Mouse (Mus musculus) forebrain, embryonic 16.5 days (tissue): Measurements from ENCODE around the gene Gnl1. TPM values are rescaled to one million over a fixed set of nuclear protein-coding genes. Genes with fewer than 3 reads are reported as not detected.
"Not testable (repeated sequence)": the region's sequence is repeated elsewhere in the genome, so short reads cannot be mapped to it uniquely, and the experiment has no call there.

ENCODE experiments used
- ATAC-seq: fragments of 200-750 bp; cut with Nextera tagmentation; 2 replicates; pipeline ENCODE4 v1.8.0; 2017; ENCODE audit warnings: mild to moderate bottlenecking, moderate library complexity
- H3K27ac ChIP-seq: fragments of 300-500 bp; sonication (generic); 2 replicates; pipeline ENCODE4 v1.5.1; 2014; ENCODE audit warnings: low read length, control low read depth
- H3K27me3 ChIP-seq: fragments of 300-500 bp; sonication (generic); replicated peaks from 2 replicates; pipeline ENCODE4 v1.6.1; 2014; ENCODE audit warnings: low read length; ENCODE audit not compliant: control insufficient read depth, insufficient read depth
- H3K36me3 ChIP-seq: fragments of 300-500 bp; sonication (generic); 2 replicates; pipeline ENCODE4 v1.6.1; 2014; ENCODE audit not compliant: control insufficient read depth, insufficient read depth
- H3K4me1 ChIP-seq: fragments of 300-500 bp; sonication (generic); replicated peaks from 2 replicates; pipeline ENCODE4 v1.6.1; 2014; ENCODE audit warnings: low read length; ENCODE audit not compliant: control insufficient read depth, insufficient read depth
- H3K4me2 ChIP-seq: fragments of 300-500 bp; sonication (generic); 2 replicates; pipeline ENCODE4 v1.6.1; 2014; ENCODE audit warnings: mild to moderate bottlenecking, low read length, control low read depth
- H3K4me3 ChIP-seq: fragments of 300-500 bp; sonication (generic); replicated peaks from 2 replicates; pipeline ENCODE4 v1.5.1; 2014; ENCODE audit warnings: mild to moderate bottlenecking, low read length, control low read depth
- H3K9ac ChIP-seq: fragments of 300-500 bp; sonication (generic); replicated peaks from 2 replicates; pipeline ENCODE4 v1.6.1; 2014; ENCODE audit warnings: low read depth, low read length, control low read depth
- H3K9me3 ChIP-seq: fragments of 300-500 bp; sonication (generic); 2 replicates; pipeline ENCODE4 v1.6.1; 2016; ENCODE audit warnings: low read length; ENCODE audit not compliant: control insufficient read depth
- WGBS: fragments of 180-500 bp; shearing (Covaris S2); extraction: QIAGEN DNeasy Blood & Tissue Kit; methylation state at CpG from one replicate; pipeline ENCODE4 v1.1.7; 2014; 5-methylcytosine and 5-hydroxymethylcytosine counted together
- polyA plus RNA-seq: library from polyadenylated mRNA; unstranded; fragments of >200 nt; fragmentation: Nextera tagmentation; extraction: Ambion mirVana; gene quantifications from 2 replicates; pipeline ENCODE4 v1.2.1, GENCODE M21; 2015

The Gnl1 gene
- polyA plus RNA-seq, 1 experiment from 2014 or later: 65.6 TPM

DNA sequence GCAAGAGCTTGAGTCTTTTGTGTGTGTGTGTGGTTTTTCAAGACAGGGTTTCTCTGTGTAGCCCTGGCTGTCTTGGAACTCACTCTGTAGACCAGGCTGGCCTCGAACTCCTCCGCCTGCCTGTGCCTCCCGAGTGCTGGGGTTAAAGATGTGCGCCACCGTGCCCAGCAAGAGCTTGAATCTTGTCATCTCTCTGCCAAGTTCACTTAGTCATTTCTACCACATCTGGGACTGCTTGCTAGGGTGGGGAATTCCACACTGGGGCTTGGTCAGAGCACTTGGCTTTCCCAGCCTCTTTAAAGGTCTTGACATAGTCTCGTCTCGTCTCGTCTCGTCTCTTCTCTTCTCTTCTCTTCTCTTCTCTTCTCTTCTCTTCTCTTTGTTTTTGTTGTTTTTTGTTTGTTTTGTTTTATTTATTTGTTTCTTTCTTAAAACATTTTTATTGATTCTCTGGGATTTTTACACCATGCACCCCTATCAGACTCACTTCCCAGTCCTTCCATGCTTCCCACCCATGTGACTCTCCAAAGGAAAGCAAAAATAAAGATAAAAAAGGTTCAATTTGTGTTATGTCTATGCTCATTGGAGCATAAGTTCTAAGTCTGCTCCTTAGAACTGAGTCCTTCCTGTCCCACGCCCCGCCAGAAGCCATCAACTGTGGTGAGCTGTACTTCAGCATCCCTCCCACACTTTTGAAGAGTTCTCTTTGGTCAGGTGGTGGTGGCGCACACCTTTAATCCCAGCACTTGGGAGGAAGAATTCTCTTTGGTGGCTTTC is 21.7 kb downstream of the Gnl1 start:
- Histone ChIP-seq H3K27ac (no peak overlapping the region), H3K4me2 (no peak overlapping the region), H3K4me1 (peaks cover 11% of the 10 kb centered on the region), H3K4me3 (no peak overlapping the region), H3K36me3 (no peaks in the 10 kb centered on the region), H3K9ac (no peak overlapping the region), H3K27me3 (no peaks in the 10 kb centered on the region), H3K9me3 (no peaks in the 10 kb centered on the region)
- 95% methylated on average over 12 of the region's 12 CpGs for WGBS
- no peak for ATAC-seq

DNA sequence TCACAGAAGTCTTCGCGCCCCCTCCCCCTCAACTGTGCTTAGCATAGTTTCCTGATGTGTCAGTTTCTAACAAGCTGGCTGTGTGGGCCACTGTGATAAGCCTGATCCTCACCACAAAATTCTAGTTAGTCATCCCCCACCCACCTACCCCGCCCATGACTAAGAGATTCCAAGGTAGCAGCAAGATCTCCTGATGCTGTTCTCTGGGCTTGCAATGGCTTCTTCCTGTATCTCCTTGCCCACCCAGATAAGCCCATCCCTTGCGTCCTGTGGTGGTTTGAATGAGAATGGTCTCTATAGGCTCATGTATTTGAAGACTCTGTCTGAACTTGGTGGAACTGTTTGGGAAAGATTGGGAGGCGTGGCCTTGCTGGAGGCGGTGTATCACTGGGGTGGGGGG is 22.3 kb downstream of the Gnl1 start:
- H3K4me2 ChIP-seq: no peak overlapping the region
- no peaks in the 10 kb centered on the region for H3K36me3 ChIP-seq
- 98% methylated on average over 6 of the region's 6 CpGs for WGBS
- no peaks in the 10 kb centered on the region for H3K27me3 ChIP-seq
- peaks cover 7% of the 10 kb centered on the region for H3K4me1 ChIP-seq
- no peak for ATAC-seq
- H3K9me3 ChIP-seq: 0 out of 2 replicates have a peak, but pooled peaks cover 2% of the 10 kb centered on the region
- H3K4me3 ChIP-seq: no peak overlapping the region
- no peak overlapping the region for H3K27ac ChIP-seq
- no peak overlapping the region for H3K9ac ChIP-seq

DNA sequence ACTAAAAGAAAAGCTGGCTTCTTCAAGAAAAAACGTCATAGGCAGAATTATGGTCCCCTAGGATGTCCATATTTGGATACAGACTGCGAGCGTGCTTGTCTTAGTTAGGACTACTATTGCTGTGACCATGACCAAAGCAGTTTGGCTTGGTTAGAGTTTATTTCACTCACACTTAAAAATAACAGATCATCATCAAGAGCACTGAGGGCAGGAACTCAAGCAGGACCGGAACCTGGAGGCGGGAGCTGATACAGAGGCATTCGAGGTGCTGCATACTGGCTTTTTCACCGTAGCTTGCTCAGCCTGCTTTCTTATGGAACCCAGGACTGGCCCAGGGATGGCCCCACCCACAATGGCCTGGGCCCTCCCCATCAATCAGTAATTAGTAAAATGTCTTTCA is 23.7 kb downstream of the Gnl1 start:
- Histone ChIP-seq H3K9ac (no peak overlapping the region), H3K4me3 (no peak overlapping the region), H3K27ac (no peak overlapping the region), H3K9me3 (0 out of 2 replicates have a peak, but pooled peaks cover 2% of the 10 kb centered on the region), H3K36me3 (no peaks in the 10 kb centered on the region), H3K27me3 (no peaks in the 10 kb centered on the region), H3K4me2 (no peak overlapping the region), H3K4me1 (no peaks in the 10 kb centered on the region)
- 93% methylated on average over 7 of the region's 7 CpGs for WGBS
- no peak for ATAC-seq

DNA sequence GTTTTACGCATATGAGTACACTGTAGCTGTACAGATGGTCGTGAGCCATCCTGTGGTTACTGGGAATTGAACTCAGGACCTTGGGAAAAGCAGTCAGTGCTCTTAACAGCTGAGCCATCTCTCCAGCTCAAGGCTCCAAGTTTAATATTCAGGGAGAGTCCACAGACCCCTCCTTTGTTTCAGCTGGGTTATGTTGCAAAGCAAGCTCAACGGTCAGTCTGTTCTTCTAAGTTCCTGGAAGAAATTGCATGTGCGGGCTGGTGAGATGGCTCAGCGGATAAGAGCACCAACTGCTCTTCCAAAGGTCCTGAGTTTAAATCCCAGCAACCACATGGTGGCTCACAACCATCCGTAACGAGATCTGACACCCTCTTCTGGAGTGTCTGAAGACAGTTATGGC is 24.8 kb downstream of the Gnl1 start:
- H3K36me3 ChIP-seq, H3K4me3 ChIP-seq, H3K4me2 ChIP-seq, H3K27ac ChIP-seq, H3K9me3 ChIP-seq, ATAC-seq, H3K9ac ChIP-seq, H3K4me1 ChIP-seq, H3K27me3 ChIP-seq: not testable (repeated sequence)
- WGBS: 94% methylated on average over 7 of the region's 7 CpGs

DNA sequence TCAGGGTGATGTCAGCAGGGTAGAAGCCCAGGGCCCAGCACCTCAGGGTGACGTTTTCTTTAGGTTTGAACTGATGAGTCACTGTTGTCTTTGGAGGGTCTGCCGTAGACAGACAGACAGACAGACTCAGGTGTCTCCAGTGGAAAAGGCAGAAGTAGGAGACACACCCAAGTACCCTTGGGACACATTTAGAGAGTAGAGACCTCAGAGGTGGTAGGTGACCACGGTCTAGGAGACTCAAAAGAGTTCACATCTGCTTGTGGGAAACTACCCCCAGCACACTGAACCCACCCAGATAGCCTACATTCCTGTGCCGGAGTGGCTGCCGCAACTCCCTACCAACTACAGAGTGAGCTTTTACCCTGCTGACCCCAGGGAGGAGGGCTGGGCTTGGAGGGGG is 35.3 kb downstream of the Gnl1 start:
- Histone ChIP-seq H3K27ac (no peak overlapping the region), H3K9ac (no peak overlapping the region), H3K4me1 (no peaks in the 10 kb centered on the region), H3K27me3 (no peaks in the 10 kb centered on the region), H3K36me3 (peaks cover 11% of the 10 kb centered on the region), H3K4me2 (no peak overlapping the region), H3K4me3 (no peak overlapping the region), H3K9me3 (no peaks in the 10 kb centered on the region)
- no peak for ATAC-seq
- WGBS: 99% methylated on average over 5 of the region's 5 CpGs

DNA sequence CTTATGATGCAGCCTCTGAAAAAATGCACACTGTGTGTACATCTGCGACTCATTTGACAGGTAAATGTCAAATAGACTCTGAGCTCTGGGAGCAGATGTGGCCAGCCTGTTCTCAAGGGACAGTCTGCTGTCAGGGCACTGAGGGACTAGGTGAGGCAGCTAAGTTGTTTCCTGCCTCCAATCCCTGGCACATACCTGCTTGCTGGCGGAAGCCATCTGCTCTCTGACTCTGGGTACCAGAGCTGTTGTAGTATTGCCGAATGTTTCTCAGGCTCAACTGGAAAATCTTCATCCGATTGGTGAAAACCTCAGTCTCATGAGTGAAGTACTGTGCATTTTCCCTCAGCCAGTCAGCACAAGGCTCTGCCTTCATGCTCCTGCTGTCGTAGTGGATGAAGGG is 37.4 kb downstream of the Gnl1 start:
- ATAC-seq: no peak
- Histone ChIP-seq H3K4me3 (no peak overlapping the region), H3K9me3 (no peaks in the 10 kb centered on the region), H3K4me2 (no peak overlapping the region), H3K27ac (no peak overlapping the region), H3K27me3 (no peaks in the 10 kb centered on the region), H3K36me3 (peaks cover 11% of the 10 kb centered on the region), H3K4me1 (no peaks in the 10 kb centered on the region), H3K9ac (no peak overlapping the region)
- WGBS: 93% methylated on average over 5 of the region's 5 CpGs

DNA sequence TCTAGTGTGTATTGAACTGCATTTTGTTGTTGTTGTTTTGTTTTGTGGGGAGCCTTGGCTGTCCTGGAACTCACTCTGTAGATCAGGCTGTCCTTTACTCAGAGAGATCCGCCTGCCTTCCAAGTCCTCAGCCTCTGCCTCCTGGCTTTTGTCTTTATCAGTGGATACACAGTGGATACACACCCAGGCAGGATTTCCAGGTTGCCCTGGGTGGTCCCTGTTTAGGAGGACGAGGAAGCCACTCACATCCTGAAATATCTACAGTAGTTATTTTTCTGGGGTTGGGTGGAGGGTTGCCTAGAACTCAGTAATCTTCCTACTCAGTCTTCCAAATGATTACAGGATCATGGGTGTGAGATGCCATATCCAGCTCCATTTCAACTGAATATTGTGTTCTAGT is 39.3 kb downstream of the Gnl1 start:
- no peak overlapping the region for H3K4me3 ChIP-seq
- no peak overlapping the region for H3K27ac ChIP-seq
- H3K4me1 ChIP-seq: no peaks in the 10 kb centered on the region
- 71% methylated on average over 2 of the region's 2 CpGs for WGBS
- H3K27me3 ChIP-seq: no peaks in the 10 kb centered on the region
- no peak overlapping the region for H3K4me2 ChIP-seq
- ATAC-seq: no peak
- no peaks in the 10 kb centered on the region for H3K9me3 ChIP-seq
- H3K36me3 ChIP-seq: peaks cover 11% of the 10 kb centered on the region
- no peak overlapping the region for H3K9ac ChIP-seq

DNA sequence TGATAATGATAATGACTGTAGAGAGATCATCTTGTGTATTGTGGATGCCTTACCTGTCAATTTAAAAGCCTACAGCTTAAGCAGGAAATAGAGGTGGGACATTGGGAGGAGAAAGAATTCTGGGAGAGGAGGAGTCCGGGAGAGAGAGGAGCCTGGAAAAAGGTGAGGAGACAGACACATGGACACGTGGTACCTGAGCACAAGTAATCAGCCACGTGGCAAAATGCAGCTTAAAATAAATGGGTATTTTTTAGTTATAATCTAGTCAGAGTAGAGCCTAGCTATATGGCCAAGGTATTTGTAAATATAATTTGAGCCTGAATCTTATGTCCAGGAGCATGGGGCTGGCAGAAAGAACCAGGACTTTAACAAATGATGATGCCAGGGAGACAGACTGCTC is 39.9 kb downstream of the Gnl1 start:
- ATAC-seq: no peak
- H3K4me2 ChIP-seq: no peak overlapping the region
- H3K9me3 ChIP-seq: no peaks in the 10 kb centered on the region
- WGBS: 61% methylated on average over 3 of the region's 3 CpGs
- H3K36me3 ChIP-seq: peaks cover 7% of the 10 kb centered on the region
- H3K9ac ChIP-seq: no peak overlapping the region
- H3K4me1 ChIP-seq: no peaks in the 10 kb centered on the region
- no peak overlapping the region for H3K27ac ChIP-seq
- H3K4me3 ChIP-seq: no peak overlapping the region
- no peaks in the 10 kb centered on the region for H3K27me3 ChIP-seq

DNA sequence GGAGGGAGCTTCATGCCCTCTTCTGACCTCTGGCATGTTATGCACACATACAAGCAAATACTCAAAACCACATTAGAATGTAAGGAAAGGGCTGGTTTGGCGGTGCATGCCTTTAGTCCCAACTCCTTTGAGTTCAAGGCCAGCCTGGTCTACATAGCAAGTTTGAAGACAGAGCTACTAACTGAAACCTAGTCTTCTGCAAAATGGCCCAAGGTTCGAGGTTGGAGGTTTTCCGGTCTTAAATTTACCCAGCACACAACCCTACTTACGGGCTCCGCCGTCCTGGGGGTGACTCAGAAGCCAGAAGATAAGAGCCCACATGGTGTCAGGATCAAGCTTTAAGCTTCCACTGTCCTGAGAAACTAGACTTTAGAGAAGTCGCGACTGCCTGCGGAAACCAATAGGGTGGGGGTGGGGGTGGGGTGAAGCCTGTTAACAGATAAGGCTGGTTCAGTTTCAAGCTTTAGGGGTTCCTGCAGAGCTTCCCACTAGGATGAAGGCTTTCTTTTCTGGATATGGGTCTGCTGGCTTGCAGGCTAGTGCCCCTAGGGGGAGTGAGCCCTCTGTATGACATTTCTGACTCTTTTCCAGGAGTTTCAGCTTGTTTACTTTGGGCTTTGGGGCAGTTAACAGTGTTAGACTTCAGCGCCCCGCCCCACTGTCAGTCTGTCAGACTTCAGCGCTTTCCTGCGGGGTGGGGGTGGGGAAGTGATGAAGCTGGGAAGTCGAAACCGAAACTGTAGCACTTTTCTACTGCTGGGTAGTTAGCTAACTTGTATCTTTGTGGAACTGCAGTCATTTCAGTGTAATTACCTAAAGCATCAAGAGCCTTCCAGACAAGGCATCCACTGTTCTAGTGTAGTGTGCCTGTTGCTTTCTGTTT is 40.8 kb downstream of the Gnl1 start, which contains the start of gene H2-T24:
H2-T24 (minus strand) TSS at position 370 of the 883 bp plus-strand sequence.
- H3K36me3 ChIP-seq: peaks cover 4% of the 10 kb centered on the region
- H3K27ac ChIP-seq: no peak within 1 kb of the TSS
- ATAC-seq: no peak
- 41% methylated on average over 15 of the region's 15 CpGs for WGBS
- no peak within 1 kb of the TSS for H3K9ac ChIP-seq
- no peaks in the 10 kb centered on the region for H3K27me3 ChIP-seq
- no peaks in the 10 kb centered on the region for H3K9me3 ChIP-seq
- no peak within 1 kb of the TSS for H3K4me2 ChIP-seq
- H3K4me1 ChIP-seq: no peaks in the 10 kb centered on the region
- H3K4me3 ChIP-seq: no peak within 1 kb of the TSS
